Comparison of ENCODE assay signal across 18 mouse cellular contexts in genomic region chrX:59243176-59243575, GRCm38 (mm10).
"Had no signal": no experiment of that assay in that cellular context is flagged by ENCODE, and none has a peak within 500 bp of the region (broad histone marks: within the 10 kb centered on the region; RNA-seq: fewer than 3 reads in every experiment).

No protein-coding gene starts in this region.

- H3K9me3 ChIP-seq: limb, embryonic 15.5 days; liver, embryonic 12.5 days; lung, embryonic 15.5 days; megakaryocyte, embryonic 14.5 days; midbrain, embryonic 12.5 days; neural tube, embryonic 13.5 days had no signal

- H3K27me3 ChIP-seq: limb, embryonic 15.5 days; liver, embryonic 12.5 days; lung, embryonic 15.5 days; megakaryocyte, embryonic 14.5 days; midbrain, embryonic 12.5 days; neural tube, embryonic 13.5 days had no signal

- H3K27ac ChIP-seq: kidney, postnatal 0 days; limb, embryonic 15.5 days; liver, embryonic 12.5 days; lung, embryonic 15.5 days; macrophage; midbrain, embryonic 12.5 days; neural tube, embryonic 13.5 days had no signal

- H3K4me3 ChIP-seq: limb, embryonic 15.5 days; liver, embryonic 12.5 days; lung, embryonic 15.5 days; megakaryocyte, embryonic 14.5 days; midbrain, embryonic 12.5 days; neural tube, embryonic 13.5 days had no signal

- DNase-seq: kidney, postnatal 36 days; layer of hippocampus, adult 9-11 months; layer of hippocampus, postnatal 36 days; lung, postnatal 14 days; retina, postnatal 1 day; right cerebral cortex, postnatal 4 days; spleen, adult 18-20 months; thymus, adult 2 months; thymus, postnatal 36 days had no signal

- H3K36me3 ChIP-seq: limb, embryonic 15.5 days; liver, embryonic 12.5 days; lung, embryonic 15.5 days; midbrain, embryonic 12.5 days; neural tube, embryonic 13.5 days had no signal

- H3K4me2 ChIP-seq: limb, embryonic 15.5 days; liver, embryonic 12.5 days; lung, embryonic 15.5 days; midbrain, embryonic 12.5 days; neural tube, embryonic 13.5 days had no signal

- ATAC-seq: liver, embryonic 12.5 days; midbrain, embryonic 16.5 days had no signal

- H3K9ac ChIP-seq: limb, embryonic 15.5 days; liver, embryonic 12.5 days; lung, embryonic 15.5 days; midbrain, embryonic 12.5 days; neural tube, embryonic 13.5 days had no signal

- H3K4me1 ChIP-seq: limb, embryonic 15.5 days; liver, embryonic 12.5 days; lung, embryonic 15.5 days; megakaryocyte, embryonic 14.5 days; midbrain, embryonic 12.5 days; neural tube, embryonic 13.5 days had no signal
